Mouse (Mus musculus): ENCODE measurements at regions not wholly inside any gene's neighbourhood (a gene's known extent, or its start where the extent isn't known, plus 50 kb on each side); places are given as distances from the start of the nearest gene placed in this dataset.

DNA sequence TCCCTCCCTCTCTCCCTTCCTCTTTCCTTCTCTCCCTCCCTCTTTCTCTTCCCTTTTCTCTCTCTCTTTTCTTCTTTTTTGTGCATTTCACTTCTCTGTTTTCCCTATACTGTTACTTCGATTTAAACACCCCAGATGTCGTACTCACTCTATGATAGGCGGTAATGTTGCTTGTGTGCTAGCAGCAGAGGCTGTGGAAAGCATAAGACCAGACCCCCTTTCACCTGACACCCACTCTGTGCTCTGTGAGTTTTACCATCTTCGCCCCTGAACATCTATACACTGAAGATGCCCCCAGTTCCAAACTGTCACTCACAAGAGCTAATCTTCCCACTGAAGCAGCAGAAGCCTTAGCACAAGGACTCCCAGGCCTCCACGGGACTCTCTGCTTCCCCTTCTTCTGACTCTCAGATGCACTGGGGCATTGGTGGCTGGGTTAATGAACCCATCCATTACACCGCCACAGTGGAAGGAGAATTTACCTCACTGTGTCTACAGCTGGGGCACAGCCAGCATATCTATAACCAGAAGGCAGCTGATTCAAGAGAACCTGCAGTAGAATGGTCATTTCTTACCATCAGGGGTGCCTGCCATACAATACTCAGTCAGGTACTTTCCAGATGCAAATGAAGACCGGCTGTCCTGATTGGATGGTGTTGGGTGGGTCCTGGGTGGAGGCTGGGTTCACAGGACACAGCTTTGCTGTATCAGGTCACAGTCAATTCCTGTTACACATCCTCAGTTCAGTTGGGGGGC is 194.0 kb upstream of the Runx1 start:
- no peak for DNase-seq (ENCODE audit: low spot score in 2 of 2)

DNA sequence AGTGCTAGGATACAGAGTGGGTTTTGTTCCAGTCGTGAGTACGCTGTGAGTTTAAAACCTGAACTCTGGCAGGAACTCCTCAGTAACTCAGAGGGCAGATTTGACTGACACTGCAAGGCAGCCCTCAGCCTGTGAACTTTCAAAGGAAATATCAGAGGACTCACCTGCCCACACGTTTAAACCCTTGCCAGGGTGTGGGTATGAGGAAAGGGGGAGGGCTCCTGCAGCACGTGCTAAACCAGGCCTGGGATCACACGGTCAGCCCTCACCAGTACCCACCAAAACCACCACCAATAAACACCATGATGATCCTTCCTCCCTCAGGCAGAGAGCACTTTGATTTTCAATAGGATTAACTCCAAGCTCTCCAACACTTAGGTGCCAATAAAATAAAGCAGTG is 192.8 kb upstream of the Runx1 start:
- no peak for DNase-seq (ENCODE audit: low spot score in 2 of 2)

DNA sequence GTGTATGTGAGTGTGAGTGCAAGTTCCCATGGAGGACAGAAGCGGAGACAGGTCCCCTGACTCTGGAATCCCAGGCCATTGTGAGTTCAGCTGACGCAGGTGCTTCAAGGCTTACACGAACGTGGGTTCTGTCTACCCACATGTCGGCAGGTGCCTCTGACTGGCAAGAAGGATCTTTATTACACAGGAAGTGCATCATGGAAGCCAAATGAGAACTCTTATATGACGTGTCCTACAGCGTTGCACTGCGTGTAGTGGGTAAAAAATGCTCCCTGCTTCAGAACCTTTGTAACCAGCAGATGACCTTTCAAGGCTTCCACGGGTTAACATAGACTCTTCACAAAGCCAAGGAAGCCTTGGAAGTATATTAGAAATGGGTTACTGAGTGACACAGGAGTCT is 191.1 kb upstream of the Runx1 start:
- no peak for DNase-seq (ENCODE audit: low spot score in 2 of 2)

DNA sequence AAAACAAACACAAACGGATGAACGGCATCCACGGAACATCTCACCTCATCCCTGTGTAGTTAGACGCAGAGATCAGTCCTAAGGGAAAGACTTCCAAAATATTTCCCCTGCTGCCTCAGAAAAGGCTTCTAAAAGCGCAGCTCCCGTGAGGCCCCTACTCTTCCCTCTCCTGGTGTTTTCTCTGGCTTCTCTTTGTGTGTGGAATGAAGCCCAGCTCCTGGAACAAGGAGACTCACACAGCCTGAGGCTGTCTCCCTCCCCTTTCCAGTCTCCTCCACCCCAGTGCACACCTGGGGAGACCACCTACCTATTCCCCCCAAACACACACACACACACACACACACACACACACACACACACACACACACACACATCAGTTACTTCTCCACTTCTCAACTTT is 189.7 kb upstream of the Runx1 start:
- no peak for DNase-seq (ENCODE audit: low spot score in 2 of 2)

DNA sequence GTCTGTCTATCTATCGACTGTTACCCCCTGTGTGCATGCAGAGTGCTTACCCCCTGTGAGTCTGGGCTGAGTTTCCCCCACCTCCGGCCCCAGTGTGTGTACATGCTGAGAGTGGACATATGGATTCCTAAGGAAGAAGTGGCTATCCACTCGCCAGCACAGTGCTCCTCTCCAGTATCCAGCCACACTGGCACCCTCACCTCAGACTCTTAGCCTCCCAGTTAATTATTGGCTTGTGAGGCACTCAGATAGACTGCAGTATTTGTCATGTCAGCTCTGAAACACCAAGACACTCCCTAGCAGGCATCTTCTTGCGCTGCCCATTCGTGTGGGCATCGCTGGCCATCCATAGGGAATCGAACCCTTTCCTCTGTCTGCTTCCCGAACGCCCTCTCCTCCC is 189.0 kb upstream of the Runx1 start:
- DNase-seq (ENCODE audit: low spot score in 2 of 2), result no peak

DNA sequence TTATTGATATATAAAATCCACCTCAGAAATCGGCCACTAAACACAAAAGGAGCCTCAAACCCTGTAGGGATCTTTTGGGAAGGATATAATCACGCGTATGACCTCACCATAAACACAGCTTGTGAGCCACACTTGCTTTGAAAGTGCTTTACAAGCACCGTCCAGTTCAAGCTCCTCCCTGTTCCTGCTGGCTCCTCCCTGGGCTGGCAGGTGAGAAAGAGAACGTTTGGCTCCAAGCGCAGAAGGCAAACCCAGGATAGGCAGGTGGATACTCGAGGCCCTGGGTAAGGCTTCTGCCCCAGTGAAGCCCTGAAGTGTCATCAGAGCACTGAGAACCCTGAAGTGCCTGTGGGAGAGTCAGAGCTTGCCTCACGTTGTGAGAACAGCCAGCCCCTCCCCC is 187.9 kb upstream of the Runx1 start:
- DNase-seq (ENCODE audit: low spot score in 2 of 2), result no peak

DNA sequence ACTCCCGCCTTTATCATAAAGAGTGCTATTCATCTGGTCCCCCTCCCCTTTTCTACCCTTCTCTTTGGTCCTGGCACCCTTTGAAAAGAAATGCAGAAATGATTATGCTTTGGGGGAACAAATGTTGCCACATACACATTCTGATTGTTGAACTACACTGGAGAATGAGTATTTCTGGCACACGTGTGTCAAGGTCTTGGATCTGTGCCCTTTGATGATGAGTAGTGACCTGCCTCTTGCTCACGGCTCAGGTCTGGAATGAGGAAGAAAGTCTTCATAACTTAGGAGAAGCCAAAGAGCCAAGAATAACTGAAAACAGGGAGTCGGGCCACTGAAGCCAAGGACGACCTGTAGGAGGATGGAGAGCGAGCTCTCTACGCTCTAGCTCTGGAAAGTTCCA is 187.3 kb upstream of the Runx1 start:
- no peak for DNase-seq (ENCODE audit: low spot score in 2 of 2)

DNA sequence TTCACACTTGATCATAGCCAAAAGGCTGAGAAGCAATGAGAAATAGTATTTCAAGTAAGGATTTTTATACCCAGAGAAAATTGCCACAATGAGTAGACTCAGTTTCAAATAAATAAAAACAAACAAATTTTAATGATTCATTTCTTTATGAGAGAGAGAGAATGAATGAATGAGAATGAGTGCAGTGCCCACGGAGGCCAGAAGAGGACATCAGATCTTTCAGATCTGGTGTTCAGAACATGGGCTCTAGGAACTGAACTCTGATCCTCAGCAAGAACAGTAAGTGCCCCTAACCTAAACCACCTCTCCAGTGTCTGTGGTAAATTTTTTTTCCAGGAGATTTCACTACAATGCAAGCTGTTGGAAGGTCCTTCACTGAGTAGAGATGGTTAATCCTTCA is 185.5 kb upstream of the Runx1 start:
- DNase-seq (ENCODE audit: low spot score in 2 of 2), result no peak

DNA sequence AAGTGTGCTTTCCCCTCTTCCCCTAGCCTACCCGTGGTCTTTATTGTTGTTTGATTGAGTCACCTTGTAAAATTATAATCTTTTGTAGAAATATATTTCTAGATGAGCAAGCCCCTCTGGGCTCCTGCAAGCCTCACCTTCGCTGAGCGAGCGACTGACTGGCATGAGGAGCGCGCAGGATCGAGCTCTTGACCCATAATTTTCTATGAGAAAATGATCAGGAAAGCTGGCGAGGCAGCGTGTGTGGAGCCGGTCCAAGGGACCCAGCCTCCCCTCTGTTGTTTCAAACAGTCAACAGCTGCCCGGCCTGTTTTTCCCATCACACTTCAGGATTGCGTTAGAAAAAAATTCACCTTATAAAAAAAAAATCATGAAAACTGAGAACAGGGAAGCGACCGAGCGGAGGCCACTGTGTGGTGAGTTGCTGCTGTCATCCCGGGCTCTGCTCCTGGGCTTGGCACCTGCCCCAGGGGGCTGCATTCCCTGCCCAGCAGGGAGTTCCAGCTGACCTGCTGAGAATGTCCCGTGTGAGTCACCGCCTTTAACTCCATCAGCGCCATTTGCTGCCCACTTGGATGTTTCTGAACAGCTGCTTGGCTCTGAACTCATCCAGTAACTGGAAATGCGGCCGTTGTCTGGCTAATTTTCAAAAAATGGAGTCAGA is 180.5 kb upstream of the Runx1 start:
- DNase-seq (ENCODE audit: low spot score in 2 of 2), result no peak

DNA sequence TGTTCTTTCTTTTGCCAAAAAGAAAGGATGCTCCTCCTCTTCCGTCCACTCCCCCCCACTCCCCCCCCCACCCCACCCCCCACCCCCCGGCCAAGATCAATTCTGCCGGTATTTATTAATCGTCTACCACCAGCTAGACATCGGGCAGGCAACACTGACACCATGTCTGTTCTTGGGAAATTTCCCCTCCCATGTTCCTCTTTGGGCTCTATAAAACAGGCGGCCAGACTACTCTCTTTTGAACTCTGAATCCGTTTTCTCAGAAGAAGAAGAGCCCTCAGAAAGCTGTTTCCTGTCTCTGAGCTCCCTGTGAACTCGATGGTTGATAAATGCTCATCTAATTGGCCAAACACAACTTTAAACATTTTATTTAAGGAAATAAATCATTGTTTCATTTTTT is 179.5 kb upstream of the Runx1 start:
- DNase-seq (ENCODE audit: low spot score in 2 of 2), result no peak

DNA sequence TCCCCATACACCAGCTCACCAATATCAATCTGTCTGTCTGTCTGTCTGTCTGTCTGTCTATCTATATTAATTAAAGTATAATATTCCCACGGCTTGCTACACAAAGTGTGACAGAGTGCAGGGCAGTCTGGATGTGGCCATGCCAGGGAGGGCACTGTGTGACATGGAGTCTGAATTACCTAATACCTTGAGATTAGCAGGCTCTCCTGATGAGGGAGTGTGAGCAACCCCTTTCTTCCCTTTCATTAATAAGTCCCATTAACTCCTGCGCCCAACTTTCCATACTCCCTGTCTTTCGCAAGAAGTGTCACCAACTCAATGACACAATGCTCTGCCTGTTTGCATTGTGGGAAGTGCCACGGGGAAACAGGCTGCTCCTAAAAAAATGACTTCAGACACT is 177.9 kb upstream of the Runx1 start:
- DNase-seq (ENCODE audit: low spot score in 2 of 2), result no peak

DNA sequence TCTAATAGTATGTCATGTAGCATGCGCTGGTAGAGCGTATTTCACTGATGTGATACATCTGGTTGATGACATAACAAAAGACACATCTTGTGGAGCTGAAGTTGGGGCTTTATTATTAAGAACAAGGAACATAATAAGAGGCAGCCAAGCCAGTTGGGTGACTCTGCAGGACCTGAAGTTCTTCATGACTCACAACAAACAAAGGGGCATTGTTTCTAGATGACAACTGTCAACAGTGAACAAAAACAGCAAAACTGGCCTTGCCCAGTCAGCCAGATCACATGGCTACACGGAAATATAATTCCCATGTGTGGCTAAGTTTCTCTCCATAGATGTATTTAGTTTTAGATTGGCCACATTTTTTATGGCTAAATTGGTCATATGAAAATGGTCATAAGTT is 172.7 kb upstream of the Runx1 start:
- DNase-seq (ENCODE audit: low spot score in 2 of 2), result no peak

DNA sequence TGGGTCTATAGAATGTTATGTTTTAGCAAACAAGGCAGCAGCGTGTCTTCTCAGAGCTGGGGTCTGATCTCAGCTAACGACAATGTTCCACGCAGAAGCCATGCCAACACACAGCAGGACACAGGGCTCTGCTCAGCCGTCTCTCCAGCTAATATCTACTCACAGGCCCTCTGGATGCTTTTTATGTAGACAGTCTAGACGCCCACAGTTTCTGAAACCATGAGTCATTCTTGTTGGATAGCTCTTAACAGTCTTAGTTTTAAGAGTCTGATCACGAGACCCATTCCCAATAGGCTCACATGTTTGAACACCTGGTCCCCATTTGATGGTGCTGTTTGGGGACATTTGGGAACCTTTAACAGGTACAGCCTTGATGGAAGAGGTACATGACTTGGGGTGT is 171.7 kb upstream of the Runx1 start:
- peak in 1 of 2 experiments; percentile 9 for DNase-seq (ENCODE audit: low spot score in 2 of 2)

DNA sequence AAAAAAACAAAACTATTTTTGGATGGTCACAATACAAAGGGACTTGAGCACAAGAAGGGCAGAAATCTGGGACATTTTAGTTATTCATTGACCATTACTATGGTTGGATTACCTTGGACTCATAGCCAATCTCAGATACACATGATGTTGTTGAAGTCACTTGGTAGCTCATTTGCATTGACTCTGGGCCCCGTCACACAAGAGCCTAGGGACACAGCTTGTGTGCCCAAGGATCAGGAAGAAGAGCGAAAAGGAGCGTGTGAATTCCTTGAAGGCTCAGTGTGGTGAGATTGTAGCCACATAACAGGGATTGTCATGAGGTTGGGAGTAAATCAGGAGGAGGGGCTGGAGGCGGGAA is 170.0 kb upstream of the Runx1 start:
- no peak for DNase-seq (ENCODE audit: low spot score in 2 of 2)

DNA sequence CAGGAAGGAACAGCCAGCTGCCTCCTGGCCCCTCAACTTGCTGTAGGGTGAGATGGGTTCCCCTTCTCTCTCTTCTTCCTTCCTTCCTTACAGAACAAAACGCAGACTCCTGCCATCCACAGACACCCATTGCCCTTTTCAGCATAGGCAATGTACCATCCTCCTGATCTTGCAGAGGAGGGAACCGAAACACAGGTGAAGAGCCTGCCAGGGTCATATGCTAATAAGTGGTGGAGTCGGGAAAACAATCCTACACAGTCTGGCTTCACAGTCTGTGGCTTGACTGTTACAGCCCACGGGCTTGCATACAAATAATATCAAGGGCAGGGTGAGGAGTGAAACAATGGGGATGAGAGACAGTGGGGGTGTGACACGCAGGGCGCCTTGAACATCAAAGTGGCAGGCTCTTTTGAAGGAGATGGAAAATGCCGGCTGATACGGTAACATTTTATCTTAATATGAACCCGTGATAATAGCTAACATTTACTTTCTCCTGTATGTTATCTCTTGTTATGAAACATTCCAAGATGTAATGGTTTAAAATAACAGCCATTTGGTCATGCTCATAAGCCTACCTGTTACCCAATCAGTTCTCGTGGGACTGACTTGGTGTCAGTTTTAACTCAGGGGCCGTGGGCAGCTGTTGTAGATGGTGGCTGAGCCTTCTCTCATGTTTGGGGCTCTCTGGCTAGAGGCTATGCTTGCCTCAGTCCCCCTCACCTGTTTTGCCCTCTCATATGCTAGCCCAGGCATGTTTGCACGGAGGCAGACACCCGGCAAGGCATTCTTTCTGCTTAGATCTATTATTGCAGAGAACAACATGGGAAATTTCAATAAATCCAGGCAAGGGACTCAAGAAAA is 169.4 kb upstream of the Runx1 start:
- DNase-seq (ENCODE audit: low spot score in 2 of 2), result no peak

DNA sequence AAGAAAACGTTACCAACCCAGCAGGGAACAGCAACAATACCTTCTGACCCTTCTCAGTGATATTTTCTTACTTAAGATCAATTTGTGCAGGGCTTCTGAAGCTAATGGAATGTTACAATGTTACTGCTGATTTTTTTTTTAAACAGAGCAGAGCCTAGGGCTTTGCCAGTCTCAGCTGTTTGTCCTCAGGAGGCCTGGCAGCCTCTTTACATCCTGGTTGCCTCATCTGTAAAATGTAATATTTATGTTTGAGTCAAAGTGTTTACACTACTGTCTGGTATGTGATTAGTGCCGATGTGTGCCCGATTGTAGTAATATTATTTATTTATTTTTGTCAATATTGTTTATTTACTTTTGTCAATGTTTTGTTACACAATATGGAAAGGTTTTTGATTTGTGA is 166.9 kb upstream of the Runx1 start:
- DNase-seq (ENCODE audit: low spot score in 2 of 2), result no peak

DNA sequence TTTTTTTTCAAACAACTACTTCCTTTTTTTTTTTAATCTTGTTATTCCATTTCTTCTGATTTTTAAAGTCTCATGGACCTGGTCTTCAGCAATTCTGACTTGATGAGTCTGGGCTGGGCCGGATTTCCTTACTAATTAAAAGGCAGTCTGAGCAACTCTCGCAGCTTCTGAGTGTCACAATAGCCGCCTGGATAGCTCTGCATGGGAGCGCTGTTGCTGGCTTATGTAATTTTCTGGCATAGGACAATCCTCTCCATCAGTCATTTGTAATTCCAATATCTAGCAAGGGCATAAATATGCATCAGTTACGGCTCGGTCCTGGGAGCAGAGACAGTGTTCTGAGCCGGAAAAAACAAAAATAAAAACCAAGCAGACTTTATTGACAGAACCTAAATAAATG is 165.5 kb upstream of the Runx1 start:
- DNase-seq (ENCODE audit: low spot score in 2 of 2), result peak; percentile 15 to 26

DNA sequence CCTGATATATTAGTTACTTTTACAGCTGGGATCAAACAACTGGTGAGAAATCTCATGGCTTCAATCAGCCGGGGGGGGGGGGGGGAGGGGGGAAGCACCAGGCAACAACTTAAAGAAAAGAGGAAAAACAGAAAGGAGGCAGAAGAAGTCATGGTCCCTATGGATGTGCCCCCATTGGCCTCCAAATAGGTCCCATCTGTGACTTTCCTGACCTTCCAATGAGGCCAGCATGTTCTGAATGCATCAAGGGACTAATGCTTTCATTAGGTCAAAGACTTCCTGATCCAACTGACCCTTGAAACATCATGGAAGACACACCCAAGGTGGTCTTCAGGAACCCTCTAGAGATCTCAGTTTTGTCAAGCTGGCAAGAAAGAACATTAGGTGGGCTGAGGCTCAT is 162.5 kb upstream of the Runx1 start:
- no peak for DNase-seq (ENCODE audit: low spot score in 2 of 2)

DNA sequence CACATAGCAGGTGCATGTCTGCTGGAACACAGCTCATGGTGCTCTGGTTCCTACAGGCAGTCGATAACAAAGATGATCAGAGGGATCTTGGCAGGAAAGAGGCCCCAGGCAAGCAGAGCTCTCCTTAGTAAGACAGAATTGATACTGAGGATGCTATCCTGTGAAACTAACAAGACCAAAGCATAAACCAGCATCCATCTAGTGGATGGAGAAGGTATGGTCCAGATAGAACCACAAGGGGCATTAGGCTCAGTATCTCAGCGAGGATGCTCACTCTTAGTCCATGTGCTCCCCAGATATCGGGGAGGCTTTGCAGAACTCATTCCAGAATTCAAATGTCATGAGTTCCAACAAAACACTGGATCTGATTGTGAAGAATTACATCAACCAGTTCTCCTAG is 162.1 kb upstream of the Runx1 start:
- DNase-seq (ENCODE audit: low spot score in 2 of 2), result no peak

DNA sequence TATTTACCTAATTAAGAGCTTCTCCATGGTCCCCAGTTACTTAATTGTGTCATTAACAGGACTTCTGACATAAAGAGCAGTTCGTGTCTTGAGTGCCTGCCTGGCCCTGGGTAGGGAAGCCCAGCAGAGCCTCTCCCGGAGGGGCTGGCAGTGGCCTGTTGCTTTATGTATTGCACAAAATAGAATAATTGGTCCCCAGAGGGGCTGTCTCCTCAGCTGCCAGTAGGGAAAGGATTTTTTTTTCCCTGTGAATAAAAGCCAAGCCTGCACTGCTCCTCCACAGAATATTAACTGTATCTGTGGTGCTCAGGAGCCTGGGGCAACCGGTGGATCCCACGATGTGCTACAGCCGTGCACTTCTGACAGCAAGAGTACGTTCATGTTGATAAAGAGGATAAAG is 159.8 kb upstream of the Runx1 start:
- DNase-seq (ENCODE audit: low spot score in 2 of 2), result no peak

DNA sequence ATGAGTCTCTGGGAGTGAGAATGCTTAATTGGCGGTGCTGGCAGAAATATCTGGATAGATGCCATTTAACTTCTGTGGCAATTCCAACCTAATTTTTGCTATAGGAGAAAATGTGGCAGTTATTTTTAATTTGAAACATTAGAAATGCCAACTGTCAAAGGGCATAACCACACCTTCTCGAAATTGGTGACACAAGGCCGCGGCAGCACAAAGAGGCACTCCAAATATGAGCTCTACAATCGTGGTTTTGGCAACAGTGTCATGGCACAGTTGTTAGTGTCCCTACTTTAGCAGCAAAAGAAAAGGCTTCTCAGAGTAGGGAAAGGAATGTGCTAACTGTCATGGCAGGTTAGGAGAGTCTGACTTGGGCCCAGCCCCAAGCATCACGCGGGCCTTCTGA is 157.0 kb upstream of the Runx1 start:
- DNase-seq (ENCODE audit: low spot score in 2 of 2), result no peak

DNA sequence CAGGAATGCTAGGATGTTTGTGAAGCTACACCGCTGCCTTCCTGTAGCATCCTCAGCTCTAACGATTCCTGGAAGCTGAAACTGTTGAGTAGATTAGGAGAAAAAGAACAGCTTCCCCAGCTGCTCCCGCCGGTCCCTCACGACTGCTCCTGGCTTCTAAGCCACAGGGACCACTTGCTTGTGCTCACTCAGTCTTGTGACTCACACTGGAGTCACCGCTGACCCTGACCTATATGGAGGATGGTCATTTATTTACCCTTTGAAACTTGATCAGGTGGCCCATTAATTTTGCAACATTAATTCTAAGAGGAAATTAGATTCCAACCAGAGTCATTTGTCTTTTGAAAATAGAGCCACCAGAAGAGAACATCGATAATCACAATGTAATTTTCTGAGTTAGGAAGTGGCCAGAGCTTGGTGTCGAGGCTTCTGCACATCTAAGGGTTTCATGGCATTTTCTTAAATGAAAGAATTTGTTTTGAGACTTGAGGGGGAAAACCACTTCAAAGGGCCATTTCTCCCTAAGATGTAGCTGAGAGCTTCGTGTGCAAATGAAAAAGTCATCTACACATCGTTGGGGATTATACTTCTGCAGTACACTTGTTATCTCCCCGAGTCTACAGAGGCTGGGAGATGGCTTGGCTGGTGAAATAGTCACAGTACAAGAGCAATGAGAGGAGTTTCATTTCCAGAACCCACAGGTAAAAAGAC is 153.8 kb upstream of the Runx1 start:
- no peak for DNase-seq (ENCODE audit: low spot score in 2 of 2)
